Mouse (Mus musculus) layer of hippocampus, adult 2 months (tissue): ENCODE measurements at regions not wholly inside any gene's neighbourhood (a gene's known extent, or its start where the extent isn't known, plus 50 kb on each side); places are given as distances from the start of the nearest gene placed in this dataset.

Experiments
- DNase-seq, 2 experiments: peaks; one replicate each; pipeline ENCODE4 v3.0.0; 2022; ENCODE audit warnings: low spot score in 2 of 2
- H3K27ac ChIP-seq: fragments of 200-600 bp; 2 replicates; pipeline ENCODE4 v1.8.1; 2022
- H3K4me3 ChIP-seq: fragments of 200-600 bp; 2 replicates; pipeline ENCODE4 v1.8.1; 2022; ENCODE audit warnings: mild to moderate bottlenecking
- CTCF ChIP-seq: fragments of 200-600 bp; conservative IDR thresholded peaks from 2 replicates; pipeline ENCODE4 v1.8.1; 2022; ENCODE audit warnings: antibody characterized with exemption, mild to moderate bottlenecking, moderate library complexity

DNA sequence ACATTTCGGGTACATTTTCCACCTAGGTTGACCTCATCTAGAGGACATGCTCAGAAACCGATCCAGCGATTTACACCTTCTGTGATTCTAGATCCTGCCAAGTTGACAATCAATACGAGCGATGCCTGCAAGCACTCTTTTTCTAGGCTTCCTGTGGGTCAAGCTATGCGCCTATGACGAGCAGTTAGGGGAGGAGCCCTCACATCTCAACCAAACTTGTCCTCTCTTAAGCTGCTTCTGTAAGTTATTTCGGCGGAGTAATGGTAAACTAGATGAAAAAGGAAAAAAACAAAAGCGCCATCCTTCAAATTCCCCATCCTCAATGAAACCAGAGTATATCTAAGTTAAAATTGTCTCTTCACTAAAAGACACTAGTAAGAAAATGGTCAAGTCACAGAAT is 858.5 kb downstream of the Zfp704 start:
- peak overlapping the region; percentile 24 for H3K4me3 ChIP-seq
- no peak overlapping the region for H3K27ac ChIP-seq
- DNase-seq: no peak
- TF ChIP-seq CTCF: no peak

DNA sequence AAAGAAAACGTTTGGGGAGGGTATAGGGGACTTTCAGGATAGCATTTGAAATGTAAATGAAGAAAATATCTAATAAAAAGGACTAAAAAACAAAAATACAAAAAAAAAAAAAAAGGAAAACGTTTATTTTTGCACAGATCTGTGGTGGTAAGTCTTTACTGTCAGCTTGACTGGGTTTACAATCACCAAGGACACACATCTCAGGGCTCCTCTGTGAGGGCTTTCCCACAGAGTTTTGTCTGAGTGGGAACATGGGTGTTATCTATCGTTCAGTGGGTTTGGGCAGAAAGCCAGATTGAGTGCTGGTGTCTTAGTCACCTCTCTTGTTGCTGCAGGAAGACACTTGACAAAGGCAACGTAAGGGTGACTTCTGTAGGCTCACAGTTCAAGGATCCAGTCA is 859.0 kb downstream of the Zfp704 start:
- H3K27ac ChIP-seq: no peak overlapping the region
- H3K4me3 ChIP-seq: peak overlapping the region; percentile 24
- TF ChIP-seq CTCF: no peak
- DNase-seq: no peak

- Histone ChIP-seq H3K4me3 (no peak overlapping the region), H3K27ac (no peak overlapping the region)
- no peak for DNase-seq
- TF ChIP-seq CTCF: no peak
These were observed 859.7 kb downstream of the Zfp704 start for GRCm38 (mm10) chr3:8750162-8750561.

GRCm38 (mm10) chr3:8747201-8747600 is 862.7 kb downstream of the Zfp704 start:
- Histone ChIP-seq H3K27ac (no peak overlapping the region), H3K4me3 (no peak overlapping the region)
- no peak for TF ChIP-seq CTCF
- no peak for DNase-seq

GRCm38 (mm10) chr3:8746677-8747076 is 863.2 kb downstream of the Zfp704 start:
- no peak for TF ChIP-seq CTCF
- no peak overlapping the region for H3K4me3 ChIP-seq
- DNase-seq: no peak

DNA sequence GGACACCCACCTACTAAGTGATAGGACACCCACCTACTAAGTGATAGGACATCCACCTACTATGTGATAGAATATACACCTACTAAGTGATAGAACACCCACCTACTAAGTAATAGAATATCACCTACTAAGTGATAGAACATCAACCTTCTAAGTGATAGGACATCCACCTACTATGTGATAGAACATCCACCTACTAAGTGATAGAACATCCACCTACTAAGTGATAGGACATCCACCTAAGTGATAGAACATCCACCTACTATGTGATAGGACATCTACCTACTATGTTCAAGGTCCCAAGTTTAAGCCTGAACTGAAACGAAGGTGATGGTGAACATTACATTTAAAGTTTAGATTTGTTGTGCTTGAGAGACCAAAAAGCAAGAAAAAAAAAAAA is 863.8 kb downstream of the Zfp704 start:
- TF ChIP-seq CTCF: no peak
- DNase-seq: no peak
- Histone ChIP-seq H3K4me3 (no peak overlapping the region), H3K27ac (no peak overlapping the region)

More at GRCm38 (mm10) chr3:8746677-8747076, 863.2 kb downstream of the Zfp704 start:
- no peak overlapping the region for H3K27ac ChIP-seq

DNA sequence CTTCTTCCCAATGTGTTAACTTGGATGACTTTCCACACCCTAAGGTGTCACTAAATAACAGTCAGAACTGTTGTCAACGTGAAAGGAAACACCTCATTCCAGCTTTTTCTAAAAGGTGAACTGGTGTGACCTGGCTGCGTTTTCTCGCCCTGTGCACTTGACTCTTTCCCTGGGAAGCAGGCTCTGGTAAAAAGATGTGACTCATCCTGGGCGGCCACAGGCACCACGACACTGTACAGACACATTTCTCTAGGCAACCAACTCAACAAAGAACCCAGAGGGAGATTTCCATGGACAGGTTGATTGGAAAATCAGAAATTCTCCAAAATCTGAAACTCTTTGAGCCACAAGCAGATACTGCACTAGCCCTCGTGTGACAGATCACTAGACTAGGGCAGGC is 865.0 kb downstream of the Zfp704 start:
- no peak for DNase-seq
- no peak overlapping the region for H3K27ac ChIP-seq
- H3K4me3 ChIP-seq: no peak overlapping the region
- TF ChIP-seq CTCF: no peak

- no peak for DNase-seq
- Histone ChIP-seq H3K27ac (no peak overlapping the region), H3K4me3 (no peak overlapping the region)
- TF ChIP-seq CTCF: no peak
These were observed 866.2 kb downstream of the Zfp704 start for GRCm38 (mm10) chr3:8743650-8744049.

GRCm38 (mm10) chr3:8741266-8742023 is 868.4 kb downstream of the Zfp704 start:
- no peak for DNase-seq
- no peak for TF ChIP-seq CTCF
- H3K27ac ChIP-seq: no peak overlapping the region

GRCm38 (mm10) chr3:8740710-8741109 is 869.2 kb downstream of the Zfp704 start:
- H3K27ac ChIP-seq: no peak overlapping the region
- no peak for TF ChIP-seq CTCF
- no peak overlapping the region for H3K4me3 ChIP-seq
- no peak for DNase-seq

More at GRCm38 (mm10) chr3:8741266-8742023, 868.4 kb downstream of the Zfp704 start:
- no peak overlapping the region for H3K4me3 ChIP-seq

- no peak for TF ChIP-seq CTCF
- Histone ChIP-seq H3K4me3 (no peak overlapping the region), H3K27ac (no peak overlapping the region)
- DNase-seq: no peak
These were observed 870.6 kb downstream of the Zfp704 start for GRCm38 (mm10) chr3:8739299-8739698.

DNA sequence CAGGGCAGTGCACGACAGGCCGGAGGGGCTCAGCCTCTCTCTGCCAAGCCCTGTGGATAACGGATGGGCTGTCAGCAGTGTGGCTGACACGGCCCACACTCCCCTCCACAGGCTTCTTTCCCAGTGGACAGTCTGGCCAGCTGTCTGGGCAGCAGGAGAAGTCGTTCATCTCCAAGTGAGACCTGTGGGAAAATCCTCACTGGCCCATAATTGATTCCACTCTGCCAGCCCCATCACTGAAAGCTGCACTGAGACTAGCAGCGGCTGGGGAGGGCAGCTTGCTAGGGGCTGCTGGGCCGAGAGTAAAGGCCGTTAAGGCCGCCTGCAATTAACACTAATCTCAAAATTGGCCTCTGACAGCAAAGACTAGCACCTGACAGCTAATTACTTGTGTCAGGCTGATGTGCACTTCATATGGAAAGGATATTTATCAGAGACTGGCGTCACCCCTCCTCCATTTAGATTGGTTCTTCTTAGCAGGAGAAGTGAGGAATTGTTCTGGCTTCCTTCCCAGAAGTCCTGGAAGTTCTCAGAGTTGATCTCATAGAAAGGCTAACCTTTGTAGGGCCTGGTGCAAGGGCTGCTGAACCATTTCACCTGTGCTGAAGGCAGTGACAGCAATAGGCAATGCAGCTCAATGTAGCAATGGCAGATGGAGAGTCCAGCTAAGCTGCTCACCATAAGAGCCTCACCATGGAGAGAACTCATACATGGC is 873.5 kb downstream of the Zfp704 start:
- TF ChIP-seq CTCF: no peak
- H3K4me3 ChIP-seq: no peak overlapping the region
- no peak overlapping the region for H3K27ac ChIP-seq
- DNase-seq: no peak

GRCm38 (mm10) chr3:8734096-8734495 is 875.8 kb downstream of the Zfp704 start:
- H3K27ac ChIP-seq: no peak overlapping the region
- TF ChIP-seq CTCF: no peak
- H3K4me3 ChIP-seq: no peak overlapping the region
- DNase-seq: no peak

GRCm38 (mm10) chr3:8731398-8731797 is 878.5 kb downstream of the Zfp704 start:
- TF ChIP-seq CTCF: no peak
- Histone ChIP-seq H3K4me3 (no peak overlapping the region), H3K27ac (no peak overlapping the region)
- no peak for DNase-seq
